ENCODE assay signal across 20 mouse cellular contexts in genomic region chr17:9839256-9839655, GRCm38 (mm10).
A peak's percentile ranks its signal among the peaks of the same experiment; 100 is the strongest.
DNase-seq lines count a peak whose midpoint lies in the region; ATAC-seq lines count a peak whose summit lies in the region.
"Had no signal": no experiment of that assay in that cellular context is flagged by ENCODE, and none has a peak within 500 bp of the region (broad histone marks: within the 10 kb centered on the region; RNA-seq: fewer than 3 reads in every experiment).

No protein-coding gene starts in this region.

- no peaks in the 10 kb centered on the region for H3K27me3 ChIP-seq in megakaryocyte, embryonic 14.5 days (replicated peaks)
- H3K27me3 ChIP-seq: embryonic facial prominence, embryonic 13.5 days; embryonic facial prominence, embryonic 15.5 days; forebrain, embryonic 12.5 days had no signal

- ATAC-seq in megakaryocyte, adult 5-6 weeks (ENCODE audit: poor library complexity, severe bottlenecking): no peak
- ATAC-seq: forebrain, embryonic 14.5 days; forebrain, embryonic 16.5 days had no signal

- H3K4me3 ChIP-seq in megakaryocyte, embryonic 14.5 days (replicated peaks): peak overlapping the region; percentile 23
- H3K4me3 ChIP-seq: embryonic facial prominence, embryonic 13.5 days; embryonic facial prominence, embryonic 15.5 days; erythroblast, embryonic 14.5 days; forebrain, embryonic 10.5 days; forebrain, embryonic 12.5 days had no signal

- DNase-seq in adrenal gland, adult 2 months: peak; percentile 45
- no peak for DNase-seq in adrenal gland, postnatal 10 days
- DNase-seq in adrenal gland, postnatal 36 days: peak; percentile 30 to 49
- DNase-seq in adrenal gland, postnatal 4 days (ENCODE audit: low spot score in 2 of 2): no peak
- DNase-seq: cerebellum, adult 11 months; cerebellum, adult 18-20 months; cerebellum, adult 8-10 months; cerebellum, adult 9-11 months; cerebellum, postnatal 14 days; cerebellum, postnatal 36 days; embryo, embryonic 11 days had no signal

- no peaks in the 10 kb centered on the region for H3K4me1 ChIP-seq in megakaryocyte, embryonic 14.5 days
- H3K4me1 ChIP-seq: embryonic facial prominence, embryonic 13.5 days; embryonic facial prominence, embryonic 15.5 days; forebrain, embryonic 10.5 days; forebrain, embryonic 12.5 days had no signal

- H3K36me3 ChIP-seq in megakaryocyte, embryonic 14.5 days (replicated peaks; ENCODE audit: low read length): no peaks in the 10 kb centered on the region
- H3K36me3 ChIP-seq: embryonic facial prominence, embryonic 13.5 days; embryonic facial prominence, embryonic 15.5 days; forebrain, embryonic 10.5 days; forebrain, embryonic 12.5 days had no signal

- peaks cover 34% of the 10 kb centered on the region for H3K9me3 ChIP-seq in megakaryocyte, embryonic 14.5 days
- H3K9me3 ChIP-seq: embryonic facial prominence, embryonic 13.5 days; embryonic facial prominence, embryonic 15.5 days; forebrain, embryonic 12.5 days had no signal

Comparison
In these comparisons a context has a peak if more than half of its experiments do, and no peak if none do; other contexts are left out.
1. DNase-seq: peak in adrenal gland, adult 2 months (single experiment) and adrenal gland, postnatal 36 days (2 of 2); none in adrenal gland, postnatal 10 days (single experiment) and adrenal gland, postnatal 4 days (0 of 2).